ENCODE assay signal across 32 mouse cellular contexts in genomic region chr1:47216419-47217002, GRCm38 (mm10).
A peak's percentile ranks its signal among the peaks of the same experiment; 100 is the strongest.
DNase-seq lines count a peak whose midpoint lies in the region; ATAC-seq and TF ChIP-seq lines count a peak whose summit lies in the region.
"Had no signal": no experiment of that assay in that cellular context is flagged by ENCODE, and none has a peak within 500 bp of the region (broad histone marks: within the 10 kb centered on the region; RNA-seq: fewer than 3 reads in every experiment).

No protein-coding gene starts in this region.

- TF ChIP-seq POLR2A in lung, adult 2 months (IDR thresholded peaks at IDR 0.05; ENCODE audit: borderline replicate concordance, extremely low read depth, low read depth, low read length): no peak

- no peaks in the 10 kb centered on the region for H3K36me3 ChIP-seq in lung, embryonic 14.5 days (ENCODE audit: insufficient read depth)
- H3K36me3 ChIP-seq: embryonic facial prominence, embryonic 10.5 days; embryonic facial prominence, embryonic 13.5 days; forebrain, embryonic 10.5 days; G1E; heart, embryonic 12.5 days; heart, embryonic 15.5 days had no signal

- no peak overlapping the region for H3K9ac ChIP-seq in lung, embryonic 14.5 days
- H3K9ac ChIP-seq: embryonic facial prominence, embryonic 13.5 days; forebrain, embryonic 13.5 days; forebrain, postnatal 0 days; heart, embryonic 12.5 days; heart, embryonic 15.5 days; hindbrain, embryonic 14.5 days had no signal

- H3K4me1 ChIP-seq in lung, embryonic 14.5 days (ENCODE audit: insufficient read depth): no peaks in the 10 kb centered on the region
- no peaks in the 10 kb centered on the region for H3K4me1 ChIP-seq in lung, adult 2 months (ENCODE audit: control insufficient read depth, insufficient read depth, low read length)
- H3K4me1 ChIP-seq: embryonic facial prominence, embryonic 10.5 days; embryonic facial prominence, embryonic 13.5 days; forebrain, embryonic 10.5 days; forebrain, embryonic 13.5 days; heart, embryonic 12.5 days; heart, embryonic 15.5 days had no signal

- no peak overlapping the region for H3K4me2 ChIP-seq in lung, embryonic 14.5 days
- H3K4me2 ChIP-seq: embryonic facial prominence, embryonic 13.5 days; forebrain, embryonic 13.5 days; heart, embryonic 12.5 days; heart, embryonic 15.5 days; hindbrain, embryonic 14.5 days had no signal

- H3K27ac ChIP-seq in lung, embryonic 14.5 days (ENCODE audit: low read depth): no peak overlapping the region
- no peak overlapping the region for H3K27ac ChIP-seq in gastrocnemius, adult 2 months
- H3K27ac ChIP-seq: embryonic facial prominence, embryonic 10.5 days; embryonic facial prominence, embryonic 13.5 days; forebrain, embryonic 10.5 days; forebrain, embryonic 13.5 days; heart, embryonic 15.5 days; hindbrain, embryonic 14.5 days; hindbrain, postnatal 0 days had no signal

- no peak for ATAC-seq in lung, embryonic 14.5 days (ENCODE audit: insufficient read depth)
- ATAC-seq: activated CD4-positive, CD25-positive, alpha-beta regulatory T cell, adult 4 months; forebrain, embryonic 13.5 days; forebrain, postnatal 0 days; hindbrain, postnatal 0 days had no signal

- intact Hi-C loops in gastrocnemius, adult 2 months (cut with DNase I): no loop called here

- H3K4me3 ChIP-seq in lung, embryonic 14.5 days (ENCODE audit: low read depth, low read length): no peak overlapping the region
- H3K4me3 ChIP-seq in lung, adult 2 months (replicated peaks; ENCODE audit: extremely low read depth, low read depth, low read length): no peak overlapping the region
- H3K4me3 ChIP-seq in gastrocnemius, adult 2 months: no peak overlapping the region
- H3K4me3 ChIP-seq: embryonic facial prominence, embryonic 10.5 days; embryonic facial prominence, embryonic 13.5 days; erythroblast, embryonic 14.5 days; forebrain, embryonic 10.5 days; forebrain, embryonic 13.5 days; heart, embryonic 12.5 days; heart, embryonic 15.5 days had no signal

- no peak for TF ChIP-seq CTCF in lung, embryonic 14.5 days (IDR thresholded peaks at IDR 0.05; ENCODE audit: low read depth)
- TF ChIP-seq CTCF in lung, adult 2 months (IDR thresholded peaks at IDR 0.05; ENCODE audit: insufficient read depth, low read length): no peak
- TF ChIP-seq CTCF in gastrocnemius, adult 2 months (IDR thresholded peaks at IDR 0.05): no peak

- H3K9me3 ChIP-seq in lung, embryonic 14.5 days (ENCODE audit: low read depth, low read length): no peaks in the 10 kb centered on the region
- H3K9me3 ChIP-seq: embryonic facial prominence, embryonic 10.5 days; embryonic facial prominence, embryonic 13.5 days; forebrain, embryonic 10.5 days; forebrain, embryonic 13.5 days; G1E; heart, embryonic 12.5 days; heart, embryonic 15.5 days had no signal

- peak; percentile 1 for DNase-seq in lung, embryonic 14.5 days
- no peak for DNase-seq in lung, adult 2 months
- peak; percentile 5 for DNase-seq in lung, postnatal 25 days (ENCODE audit: low spot score)
- DNase-seq in lung, postnatal 10 days: no peak
- DNase-seq in Muller cell, postnatal 12 days (ENCODE audit: inconsistent ontology term): peak; percentile 31
- no peak for DNase-seq in kidney, postnatal 36 days
- no peak for DNase-seq in gastrocnemius, adult 2 months
- DNase-seq: adrenal gland, adult 8-10 months; adrenal gland, postnatal 25 days; B cell, adult 2 months; cerebellum, adult 11-12 months; cerebellum, adult 8-10 months; cerebellum, postnatal 10 days; cerebellum, postnatal 36 days; embryo, embryonic 11 days; forebrain, postnatal 0 days; gastrocnemius, postnatal 25 days; heart, adult 18-20 months; heart, postnatal 10 days; heart, postnatal 36 days had no signal

- no peaks in the 10 kb centered on the region for H3K27me3 ChIP-seq in lung, embryonic 14.5 days (ENCODE audit: insufficient read depth, low read length)
- H3K27me3 ChIP-seq: CH12.LX; embryonic facial prominence, embryonic 13.5 days; forebrain, embryonic 13.5 days; heart, embryonic 12.5 days; heart, embryonic 15.5 days had no signal

- WGBS in lung, embryonic 14.5 days: 51% methylated on average over 2 of the region's 2 CpGs
- WGBS in lung, adult 2 months: 51% methylated on average over 2 of the region's 2 CpGs

Comparison
In these comparisons a context has a peak if more than half of its experiments do, and no peak if none do; other contexts are left out.
1. DNase-seq: peak in lung, embryonic 14.5 days (single experiment), lung, postnatal 25 days (single experiment) and Muller cell, postnatal 12 days (single experiment); none in lung, adult 2 months (single experiment), lung, postnatal 10 days (single experiment), kidney, postnatal 36 days (0 of 2) and gastrocnemius, adult 2 months (single experiment).